Mouse (Mus musculus) Muller cell, postnatal 12 days (primary cell): ENCODE measurements at regions not wholly inside any gene's neighbourhood (a gene's known extent, or its start where the extent isn't known, plus 50 kb on each side); places are given as distances from the start of the nearest gene placed in this dataset.
A peak's percentile ranks its signal among the peaks of the same experiment; 100 is the strongest.

Source experiments
- DNase-seq: peaks from one replicate; pipeline ENCODE4 v3.0.0-alpha.2; 2015; ENCODE audit errors: inconsistent ontology term

DNA sequence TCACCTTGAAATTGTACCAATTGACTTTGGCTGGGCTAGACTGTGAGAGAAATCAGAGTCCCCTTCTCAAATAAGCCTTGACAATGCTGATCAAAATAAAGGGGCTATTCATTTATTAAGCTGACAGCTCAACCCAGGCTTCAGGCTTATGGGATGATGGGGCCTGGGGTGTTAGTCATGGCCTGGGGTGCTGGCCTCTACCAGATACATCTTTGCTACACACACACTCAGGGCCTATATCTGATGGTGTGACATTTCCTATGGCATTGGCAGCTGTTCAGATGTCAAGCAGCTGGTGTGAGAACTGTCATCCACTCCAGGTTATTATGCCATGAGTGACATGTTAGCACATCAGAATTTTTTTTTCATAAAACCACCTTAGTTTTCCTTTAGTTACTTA is 1396.2 kb downstream of the Mat2b start:
- no peak for DNase-seq

GRCm38 (mm10) chr11:39255425-39255824 is 1439.6 kb downstream of the Mat2b start:
- no peak for DNase-seq

DNA sequence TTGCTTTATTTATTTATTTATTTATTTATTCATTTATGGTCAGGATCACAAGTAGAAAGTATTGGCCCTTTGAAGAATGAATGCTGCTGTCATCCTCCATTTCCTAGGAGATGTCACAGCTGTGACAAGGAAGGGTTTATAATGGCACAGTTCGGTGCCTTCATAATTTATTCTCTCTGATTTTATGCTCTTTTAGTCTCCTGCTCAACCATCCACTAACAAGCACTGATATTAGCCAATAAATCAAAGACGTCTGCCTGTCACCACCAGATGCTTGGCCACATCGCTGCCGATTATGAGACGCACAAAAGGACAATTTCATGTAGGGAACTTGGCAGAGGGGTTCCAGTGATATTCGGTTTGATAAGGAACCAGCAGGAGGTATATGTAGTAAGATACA is 1466.7 kb downstream of the Mat2b start:
- DNase-seq = no peak

DNA sequence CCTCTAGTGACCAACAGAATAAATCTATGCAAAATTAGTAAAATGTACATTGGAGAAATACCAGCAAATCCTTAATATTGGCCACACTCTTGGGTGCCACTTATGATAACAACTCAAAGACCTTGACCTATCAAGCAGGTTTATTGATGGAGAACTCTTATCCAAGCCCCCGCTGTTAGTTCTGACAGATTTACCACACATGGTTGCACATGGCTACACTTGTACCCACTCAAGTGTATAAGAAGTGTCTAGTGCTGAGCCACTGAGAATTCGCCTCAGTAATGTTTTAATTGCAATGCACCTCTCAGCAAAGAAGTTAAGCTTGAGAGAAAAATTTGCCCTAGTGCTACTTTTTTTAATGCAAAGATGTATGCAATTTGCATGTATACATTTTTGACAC is 1470.3 kb downstream of the Mat2b start:
- DNase-seq = no peak

- DNase-seq = peak; percentile 11
Observed at GRCm38 (mm10) chr11:39223397-39223796, 1471.6 kb downstream of the Mat2b start.
